In the genomic region with DNA sequence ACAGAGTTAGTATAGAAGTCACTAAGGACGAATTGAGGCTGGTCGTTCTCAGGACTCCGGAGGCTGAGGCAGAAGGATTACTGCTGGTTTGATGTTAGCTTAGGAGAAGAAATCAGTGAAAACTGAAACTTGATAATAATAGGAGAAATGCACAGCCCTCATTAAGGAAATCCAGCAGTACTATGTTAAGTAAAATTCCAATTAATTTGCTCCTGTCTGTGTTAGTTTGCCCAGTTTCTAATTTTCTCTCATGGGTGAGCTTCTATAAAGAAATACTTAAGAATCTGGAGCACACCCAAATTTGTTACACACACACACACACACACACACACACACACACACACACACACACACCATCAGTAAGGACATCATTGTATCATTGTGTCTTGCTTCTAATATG, we compare ENCODE assay signal across 19 mouse cellular contexts.
"Had no signal": no experiment of that assay in that cellular context is flagged by ENCODE, and none has a peak within 500 bp of the region (broad histone marks: within the 10 kb centered on the region; RNA-seq: fewer than 3 reads in every experiment).

No protein-coding gene starts in this region.

- H3K27ac ChIP-seq: lung, embryonic 15.5 days; macrophage; midbrain, embryonic 13.5 days; midbrain, embryonic 15.5 days; neural tube, embryonic 12.5 days had no signal

- DNase-seq: liver, postnatal 0 days; lung, adult 2 months; lung, postnatal 14 days; lung, postnatal 36 days; right cerebral cortex, adult 18-20 months; right cerebral cortex, postnatal 25 days; right cerebral cortex, postnatal 4 days; spleen, adult 18-20 months; thymus, adult 18-20 months; thymus, postnatal 14 days; thymus, postnatal 4 days had no signal

- H3K36me3 ChIP-seq: lung, embryonic 15.5 days; midbrain, embryonic 13.5 days; midbrain, embryonic 15.5 days; neural tube, embryonic 12.5 days had no signal

- H3K4me1 ChIP-seq: megakaryocyte, embryonic 14.5 days; neural tube, embryonic 12.5 days had no signal

- H3K4me3 ChIP-seq: lung, embryonic 15.5 days; megakaryocyte, embryonic 14.5 days; midbrain, embryonic 13.5 days; midbrain, embryonic 15.5 days; neural tube, embryonic 12.5 days had no signal

- ATAC-seq: liver, postnatal 0 days; lung, postnatal 0 days; midbrain, embryonic 13.5 days; midbrain, embryonic 15.5 days had no signal

- H3K9ac ChIP-seq: liver, postnatal 0 days; lung, embryonic 15.5 days; midbrain, embryonic 13.5 days; midbrain, embryonic 15.5 days; neural tube, embryonic 12.5 days had no signal

- H3K27me3 ChIP-seq: lung, embryonic 15.5 days; megakaryocyte, embryonic 14.5 days; midbrain, embryonic 13.5 days; midbrain, embryonic 15.5 days; neural tube, embryonic 12.5 days had no signal

- H3K4me2 ChIP-seq: lung, embryonic 15.5 days; midbrain, embryonic 11.5 days; midbrain, embryonic 13.5 days; midbrain, embryonic 15.5 days; neural tube, embryonic 12.5 days had no signal

- H3K9me3 ChIP-seq: lung, embryonic 15.5 days; midbrain, embryonic 13.5 days; midbrain, embryonic 15.5 days; neural tube, embryonic 12.5 days had no signal
